Mouse (Mus musculus) hindbrain, embryonic 13.5 days (tissue): ENCODE results near the gene Trim63. TPM values are rescaled to one million over a fixed set of nuclear protein-coding genes. Genes with fewer than 3 reads are reported as not detected.

Experiments
- ATAC-seq: fragments of 200-750 bp; cut with Nextera tagmentation; 2 replicates; pipeline ENCODE4 v1.8.0; 2017; ENCODE audit warnings: moderate TSS enrichment; ENCODE audit not compliant: low FRiP score
- H3K27ac ChIP-seq: fragments of 300-500 bp; sonication (generic); 2 replicates; pipeline ENCODE4 v1.5.1; 2015; ENCODE audit warnings: inconsistent platforms, mild to moderate bottlenecking, moderate library complexity
- H3K27me3 ChIP-seq: fragments of 300-500 bp; sonication (generic); 2 replicates; pipeline ENCODE4 v1.6.1; 2015; ENCODE audit warnings: mild to moderate bottlenecking, inconsistent platforms
- H3K36me3 ChIP-seq: fragments of 300-500 bp; sonication (generic); 2 replicates; pipeline ENCODE4 v1.6.1; 2015; ENCODE audit warnings: mild to moderate bottlenecking, inconsistent platforms
- H3K4me1 ChIP-seq: fragments of 300-500 bp; sonication (generic); replicated peaks from 2 replicates; pipeline ENCODE4 v1.6.1; 2015; ENCODE audit warnings: inconsistent platforms
- H3K4me2 ChIP-seq: fragments of 300-500 bp; sonication (generic); 2 replicates; pipeline ENCODE4 v1.6.1; 2015; ENCODE audit warnings: inconsistent platforms, mild to moderate bottlenecking, moderate library complexity
- H3K4me3 ChIP-seq: fragments of 300-500 bp; sonication (generic); 2 replicates; pipeline ENCODE4 v1.5.1; 2015; ENCODE audit warnings: mild to moderate bottlenecking, inconsistent platforms
- H3K9ac ChIP-seq: fragments of 300-500 bp; sonication (generic); 2 replicates; pipeline ENCODE4 v1.6.1; 2015; ENCODE audit warnings: mild to moderate bottlenecking, inconsistent platforms
- H3K9me3 ChIP-seq: fragments of 300-500 bp; sonication (generic); 2 replicates; pipeline ENCODE4 v1.6.1; 2016; ENCODE audit warnings: inconsistent platforms
- WGBS: fragments of 180-500 bp; shearing (Covaris S2); methylation state at CpG from one replicate; pipeline ENCODE4 v1.1.7; 2015; 5-methylcytosine and 5-hydroxymethylcytosine counted together
- polyA plus RNA-seq: library from polyadenylated mRNA; unstranded; fragments of >200 nt; fragmentation: Nextera tagmentation; extraction: Ambion mirVana; gene quantifications from 2 replicates; pipeline ENCODE4 v1.2.1, GENCODE M21; 2015

The Trim63 gene
- polyA plus RNA-seq, 1 experiment from 2014 or later = 0.51 TPM

DNA sequence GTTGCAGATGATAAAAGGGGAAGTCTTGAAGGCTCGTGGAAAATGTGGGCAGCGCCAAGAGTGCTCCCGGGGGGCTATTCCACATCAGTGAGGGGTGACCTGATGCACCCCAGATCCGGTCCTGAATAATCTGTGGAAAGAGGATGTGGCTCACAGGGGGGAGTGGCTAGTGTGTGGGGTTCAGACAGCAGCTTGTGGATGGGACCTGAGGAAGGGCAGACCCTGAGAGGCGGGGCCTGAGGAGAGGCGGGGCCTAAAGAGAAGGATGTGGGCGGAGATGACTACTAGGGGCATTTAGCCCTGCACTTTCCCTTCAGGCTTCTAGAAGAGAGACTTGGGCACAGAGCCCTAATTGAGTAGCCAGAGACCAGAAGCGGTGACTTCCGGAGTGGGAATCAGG, 47.7 kb downstream of the Trim63 start:
- Histone ChIP-seq H3K4me3 (no peak overlapping the region), H3K9ac (no peak overlapping the region), H3K4me2 (no peak overlapping the region), H3K4me1 (peaks cover 3% of the 10 kb centered on the region), H3K36me3 (no peaks in the 10 kb centered on the region), H3K9me3 (no peaks in the 10 kb centered on the region), H3K27ac (no peak overlapping the region), H3K27me3 (peaks cover 50% of the 10 kb centered on the region)
- 23% methylated on average over 9 of the region's 9 CpGs for WGBS
- ATAC-seq = no peak

DNA sequence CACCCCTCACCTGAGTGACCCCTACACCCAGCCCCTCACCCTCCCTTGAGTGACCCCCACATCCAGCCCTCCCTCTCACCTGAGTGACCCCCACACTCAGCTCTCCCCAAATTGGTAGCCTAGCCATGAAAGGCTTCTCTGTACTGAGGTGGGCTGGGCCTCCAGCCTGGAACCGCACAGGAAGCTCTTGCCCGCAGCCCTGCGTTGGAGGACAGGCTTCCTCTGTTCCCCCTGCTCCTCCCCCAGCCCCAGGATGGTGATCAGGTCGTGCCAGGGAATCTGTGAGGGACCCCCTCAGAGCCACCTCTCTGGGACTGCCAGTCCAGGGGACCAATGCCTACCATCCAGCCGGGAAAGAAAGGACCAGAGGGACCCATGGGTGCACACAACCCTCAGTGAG, 50.4 kb downstream of the Trim63 start:
- ATAC-seq = no peak
- peaks cover 62% of the 10 kb centered on the region for H3K27me3 ChIP-seq
- no peak overlapping the region for H3K9ac ChIP-seq
- H3K4me1 ChIP-seq = no peaks in the 10 kb centered on the region
- 52% methylated on average over 5 of the region's 5 CpGs for WGBS
- no peak overlapping the region for H3K4me2 ChIP-seq
- no peaks in the 10 kb centered on the region for H3K36me3 ChIP-seq
- no peak overlapping the region for H3K27ac ChIP-seq
- no peaks in the 10 kb centered on the region for H3K9me3 ChIP-seq
- H3K4me3 ChIP-seq = no peak overlapping the region

DNA sequence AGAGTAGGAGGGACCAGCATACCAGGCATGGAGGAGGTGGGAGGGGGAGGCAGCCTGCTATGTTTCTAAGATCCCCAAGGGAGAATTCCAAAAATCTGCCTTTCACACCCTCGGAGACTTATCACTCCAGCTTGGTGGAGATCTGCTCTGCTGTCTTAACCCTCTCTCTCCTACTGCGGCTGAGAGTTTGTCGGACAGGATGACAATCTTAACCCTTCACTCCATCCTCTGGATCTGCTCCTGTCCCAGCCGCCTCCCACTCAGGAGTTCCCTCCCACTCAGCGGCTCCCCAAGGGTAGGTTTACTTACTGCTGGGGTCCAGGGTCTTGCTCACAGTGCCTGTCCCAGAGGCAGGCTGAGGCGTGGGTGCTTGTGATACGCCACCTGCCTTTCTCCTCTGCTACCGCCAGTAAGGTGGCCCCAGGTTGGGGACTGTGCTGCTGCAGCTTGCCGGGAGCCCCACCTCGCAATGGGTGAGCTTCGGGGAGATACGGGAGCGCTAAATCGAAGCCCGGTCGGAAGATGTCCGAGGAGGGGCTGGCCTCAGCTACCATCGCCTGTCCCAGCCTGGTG, 55.8 kb downstream of the Trim63 start:
- no peak for ATAC-seq
- H3K36me3 ChIP-seq = no peaks in the 10 kb centered on the region
- peak overlapping the region; percentile 81 for H3K4me2 ChIP-seq
- no peaks in the 10 kb centered on the region for H3K9me3 ChIP-seq
- H3K9ac ChIP-seq = peak overlapping the region; percentile 65
- H3K4me3 ChIP-seq = peak overlapping the region; percentile 50
- peaks cover 21% of the 10 kb centered on the region for H3K4me1 ChIP-seq
- peaks cover 70% of the 10 kb centered on the region for H3K27me3 ChIP-seq
- no peak overlapping the region for H3K27ac ChIP-seq
- WGBS = under 1% methylated on average over 18 of the region's 18 CpGs

DNA sequence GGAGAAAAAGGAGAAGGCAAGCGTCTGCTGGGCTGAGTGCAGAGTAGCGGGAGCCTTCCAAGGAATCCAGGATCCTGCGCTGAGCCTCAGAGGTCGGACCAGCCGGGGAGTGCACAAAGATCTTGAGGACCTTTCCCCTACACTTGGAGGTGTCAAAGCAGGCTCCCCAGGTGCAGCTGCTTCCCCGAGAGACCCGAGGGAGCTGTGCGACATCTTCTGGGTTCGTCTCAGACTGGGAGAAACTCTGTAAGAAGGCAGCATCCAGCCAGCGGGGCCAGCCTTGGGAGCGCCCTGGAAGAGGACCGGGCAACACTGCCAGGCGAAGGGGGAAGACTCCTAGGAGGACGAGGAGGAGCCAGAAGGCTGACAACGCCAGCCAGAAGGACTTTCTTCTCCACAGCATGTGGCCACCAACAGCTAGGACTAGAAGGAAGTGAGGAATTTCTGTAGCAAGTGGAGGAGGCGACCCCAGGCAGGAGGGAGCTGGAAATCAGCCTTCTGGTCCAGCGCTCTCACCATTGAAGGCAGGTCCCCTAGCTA, 56.5 kb downstream of the Trim63 start:
- no peaks in the 10 kb centered on the region for H3K36me3 ChIP-seq
- peaks cover 64% of the 10 kb centered on the region for H3K27me3 ChIP-seq
- no peaks in the 10 kb centered on the region for H3K9me3 ChIP-seq
- under 1% methylated on average over 17 of the region's 17 CpGs for WGBS
- peak overlapping the region; percentile 65 for H3K9ac ChIP-seq
- H3K4me2 ChIP-seq = peak overlapping the region; percentile 81
- peaks cover 21% of the 10 kb centered on the region for H3K4me1 ChIP-seq
- no peak for ATAC-seq
- H3K27ac ChIP-seq = no peak overlapping the region
- peak overlapping the region; percentile 50 for H3K4me3 ChIP-seq

DNA sequence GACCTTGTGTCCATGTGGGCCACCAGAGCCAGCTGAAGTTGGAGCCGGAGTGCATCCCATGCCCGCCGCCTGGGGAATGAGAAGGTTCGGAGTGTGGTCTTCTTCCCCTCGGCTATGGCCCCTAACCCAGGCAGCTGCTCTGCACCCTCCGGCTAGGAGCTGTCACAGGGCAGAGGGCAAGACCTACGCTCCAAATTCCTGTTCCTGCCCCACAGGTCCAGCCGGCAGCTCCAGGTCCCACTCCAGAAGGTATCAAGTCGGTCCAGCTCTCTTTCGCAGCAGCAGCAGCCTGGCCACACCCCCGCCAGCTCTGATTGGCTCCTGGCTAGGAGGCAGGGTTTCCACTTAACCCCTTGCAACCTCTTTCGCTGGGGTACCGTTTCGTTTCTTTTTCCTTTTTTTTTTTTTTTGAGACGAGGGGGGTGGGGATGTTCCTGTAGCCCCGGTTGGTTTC, 57.4 kb downstream of the Trim63 start:
- Histone ChIP-seq H3K4me2 (peak overlapping the region; percentile 81), H3K9ac (peak overlapping the region; percentile 66), H3K4me3 (peak overlapping the region; percentile 50), H3K9me3 (no peaks in the 10 kb centered on the region), H3K4me1 (peaks cover 21% of the 10 kb centered on the region), H3K27ac (no peak overlapping the region), H3K27me3 (peaks cover 60% of the 10 kb centered on the region), H3K36me3 (no peaks in the 10 kb centered on the region)
- under 1% methylated on average over 16 of the region's 16 CpGs for WGBS
- ATAC-seq = peak; percentile 90

DNA sequence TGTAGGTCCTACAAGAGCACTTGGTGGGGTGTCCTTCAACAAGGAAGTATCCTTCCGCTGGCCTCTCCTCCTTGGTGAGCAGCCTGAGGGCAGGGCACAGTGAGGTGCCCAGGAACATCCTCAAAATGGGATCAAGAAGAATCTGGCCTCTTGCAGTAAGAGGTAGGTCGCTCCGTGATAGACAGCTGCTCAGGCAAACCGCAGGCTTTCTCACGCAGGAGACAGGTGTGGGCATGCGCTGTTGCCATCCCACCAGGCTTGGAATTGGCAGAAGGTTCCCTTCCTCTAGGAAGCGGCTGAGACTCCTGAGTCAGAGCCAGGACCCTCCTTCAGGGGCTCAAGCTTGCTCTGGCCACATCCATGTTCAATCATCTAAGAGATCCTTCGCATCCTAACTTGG, 58.4 kb downstream of the Trim63 start:
- Histone ChIP-seq H3K27me3 (peaks cover 50% of the 10 kb centered on the region), H3K4me2 (no peak overlapping the region; the same call in 1 of the 2 replicates), H3K9me3 (no peaks in the 10 kb centered on the region), H3K36me3 (no peaks in the 10 kb centered on the region), H3K9ac (no peak overlapping the region), H3K4me3 (no peak overlapping the region), H3K27ac (no peak overlapping the region), H3K4me1 (peaks cover 24% of the 10 kb centered on the region)
- no peak for ATAC-seq
- 81% methylated on average over 8 of the region's 8 CpGs for WGBS

DNA sequence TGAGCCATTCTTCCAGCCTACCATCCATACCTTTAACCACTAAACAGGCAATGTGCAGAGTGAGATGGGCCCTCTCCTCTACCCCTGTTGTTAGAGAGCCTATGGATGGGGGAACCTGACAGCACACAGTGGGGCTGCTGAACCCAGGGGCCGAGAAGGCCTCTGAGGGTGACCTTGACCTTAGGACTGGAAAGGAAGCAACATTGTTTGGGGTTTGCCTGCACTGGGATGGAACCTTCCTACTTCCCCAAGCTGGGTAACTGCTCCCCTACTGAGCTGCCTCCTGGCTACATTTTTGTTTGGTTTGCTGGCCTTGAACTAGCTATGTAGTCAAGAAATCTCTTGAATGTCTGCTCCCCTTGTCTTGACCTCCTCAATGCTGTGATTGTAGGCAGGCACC, 59.4 kb downstream of the Trim63 start:
- Histone ChIP-seq H3K27ac (no peak overlapping the region), H3K9ac (no peak overlapping the region), H3K9me3 (no peaks in the 10 kb centered on the region), H3K4me1 (peaks cover 26% of the 10 kb centered on the region), H3K36me3 (no peaks in the 10 kb centered on the region), H3K4me2 (no peak overlapping the region), H3K4me3 (no peak overlapping the region), H3K27me3 (peaks cover 40% of the 10 kb centered on the region)
- ATAC-seq = no peak
- WGBS = 65% methylated on average over 1 of the region's 1 CpGs

DNA sequence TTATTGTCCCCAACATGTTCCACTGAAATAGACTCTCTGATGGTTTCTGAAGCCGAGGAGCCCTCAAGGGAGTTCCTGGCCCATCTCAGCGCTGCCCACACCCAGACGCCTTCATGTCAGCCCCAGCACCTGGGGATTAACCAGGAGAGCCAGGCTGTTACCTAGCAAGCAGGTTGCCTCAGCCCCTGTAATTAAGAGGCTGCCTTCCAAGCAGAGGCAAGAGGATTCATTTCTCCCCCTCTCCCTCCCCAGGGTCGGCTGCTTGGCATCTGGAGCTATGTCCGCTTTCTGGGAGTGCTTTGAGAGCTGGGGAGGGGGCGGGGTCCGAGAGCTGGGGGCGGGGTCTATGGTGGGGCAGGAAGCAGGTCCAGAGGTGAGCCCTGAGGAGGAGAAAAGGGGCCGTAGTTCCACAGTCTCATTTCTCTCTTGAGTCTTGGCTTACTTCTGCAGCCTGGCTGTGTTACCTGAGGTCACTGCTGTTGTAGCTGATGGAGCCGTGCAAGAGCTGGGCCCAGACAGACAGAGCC, 63.2 kb downstream of the Trim63 start:
- Histone ChIP-seq H3K9ac (no peak overlapping the region), H3K4me2 (no peak overlapping the region), H3K4me1 (peaks cover 5% of the 10 kb centered on the region; the same call in 1 of the 2 replicates), H3K4me3 (no peak overlapping the region), H3K27me3 (peaks cover 6% of the 10 kb centered on the region), H3K9me3 (no peaks in the 10 kb centered on the region), H3K36me3 (no peaks in the 10 kb centered on the region), H3K27ac (no peak overlapping the region)
- no peak for ATAC-seq
- 35% methylated on average over 10 of the region's 10 CpGs for WGBS

Other genes with a start within 250 kb of the Trim63 start
- gene Cd52, start 220.0 kb upstream of the Trim63 start, polyA plus RNA-seq = 3.9 TPM in 2 replicates
- gene Ubxn11, start 212.6 kb upstream of the Trim63 start, polyA plus RNA-seq = 14.7 and 16.0 TPM in 2 replicates
- gene Sh3bgrl3, start 186.3 kb upstream of the Trim63 start, polyA plus RNA-seq = 371 and 393 TPM in 2 replicates
- gene Cep85, start 128.0 kb upstream of the Trim63 start, polyA plus RNA-seq = 21.2 and 22.5 TPM in 2 replicates
- not detected in 2 replicates for gene Gm7534, start 112.1 kb upstream of the Trim63 start, polyA plus RNA-seq
- gene Catsper4, start 87.7 kb upstream of the Trim63 start, polyA plus RNA-seq = not detected in 2 replicates
- gene Cnksr1, start 76.7 kb upstream of the Trim63 start, polyA plus RNA-seq = 0.06 and 0.08 TPM in 2 replicates
- 0.45 and 0.56 TPM in 2 replicates for gene E130218I03Rik, start 71.5 kb upstream of the Trim63 start, polyA plus RNA-seq
- 15.5 and 15.7 TPM in 2 replicates for gene Zfp593, start 69.5 kb upstream of the Trim63 start, polyA plus RNA-seq
- gene Gm30191, start 68.2 kb upstream of the Trim63 start, polyA plus RNA-seq = 0.54 and 0.74 TPM in 2 replicates
- 9.3 and 14.2 TPM in 2 replicates for gene Grrp1, start 61.0 kb upstream of the Trim63 start, polyA plus RNA-seq
- 35.0 and 37.3 TPM in 2 replicates for gene Pdik1l, start 27.2 kb upstream of the Trim63 start, polyA plus RNA-seq
- gene Slc30a2, start 28.1 kb downstream of the Trim63 start, polyA plus RNA-seq = not detected in 2 replicates
- 0.36 and 0.45 TPM in 2 replicates for gene Extl1, start 68.7 kb downstream of the Trim63 start, polyA plus RNA-seq
- 7.8 TPM in 2 replicates for gene Pafah2, start 81.2 kb downstream of the Trim63 start, polyA plus RNA-seq
- gene Stmn1, start 153.2 kb downstream of the Trim63 start, polyA plus RNA-seq = 6,917 and 6,921 TPM in 2 replicates
- 20.2 and 21.5 TPM in 2 replicates for gene Paqr7, start 181.6 kb downstream of the Trim63 start, polyA plus RNA-seq
- 2.6 and 2.8 TPM in 2 replicates for gene Aunip, start 195.9 kb downstream of the Trim63 start, polyA plus RNA-seq
- gene Mtfr1l, start 220.3 kb downstream of the Trim63 start, polyA plus RNA-seq = 160 and 163 TPM in 2 replicates
- 9.5 and 11.0 TPM in 2 replicates for gene Selenon, start 237.0 kb downstream of the Trim63 start, polyA plus RNA-seq